Mouse (Mus musculus): ENCODE measurements around the gene Zc3h18. TPM values are rescaled to one million over a fixed set of nuclear protein-coding genes. Genes with fewer than 3 reads are reported as not detected.

Gene Zc3h18
- polyA plus RNA-seq, 1 experiment from 2014 or later, result 46.8 TPM

GRCm38 (mm10) chr8:122350309-122351089 lies 25.9 kb upstream of the Zc3h18 start:
- no peaks in the 10 kb centered on the region for H3K9me3 ChIP-seq
- H3K4me1 ChIP-seq, result peaks cover 5% of the 10 kb centered on the region; the same call in 1 of the 2 replicates
- no peak overlapping the region for H3K9ac ChIP-seq
- no peak overlapping the region for H3K4me2 ChIP-seq
- 37% methylated on average over 11 of the region's 11 CpGs for WGBS
- H3K27me3 ChIP-seq, result 0 out of 2 replicates have a peak, but pooled peaks cover 8% of the 10 kb centered on the region
- H3K27ac ChIP-seq, result no peak overlapping the region
- ATAC-seq (ENCODE audit: insufficient number of reproducible peaks, low FRiP score, low TSS enrichment, low read depth), result no peak
- no peaks in the 10 kb centered on the region for H3K36me3 ChIP-seq
- H3K4me3 ChIP-seq, result no peak overlapping the region

GRCm38 (mm10) chr8:122354157-122354556 lies 22.3 kb upstream of the Zc3h18 start:
- peaks cover 10% of the 10 kb centered on the region; the same call in 1 of the 2 replicates for H3K4me1 ChIP-seq
- H3K9me3 ChIP-seq, result no peaks in the 10 kb centered on the region
- no peak overlapping the region for H3K4me2 ChIP-seq
- H3K9ac ChIP-seq, result no peak overlapping the region
- no peak for ATAC-seq (ENCODE audit: insufficient number of reproducible peaks, low FRiP score, low TSS enrichment, low read depth)
- no peaks in the 10 kb centered on the region for H3K36me3 ChIP-seq
- H3K27me3 ChIP-seq, result peaks cover 28% of the 10 kb centered on the region; the same call in 1 of the 2 replicates
- H3K27ac ChIP-seq, result peak overlapping the region; percentile 63
- H3K4me3 ChIP-seq, result no peak overlapping the region
- 87% methylated on average over 8 of the region's 8 CpGs for WGBS

GRCm38 (mm10) chr8:122355642-122356606 lies 20.5 kb upstream of the Zc3h18 start:
- no peak overlapping the region for H3K9ac ChIP-seq
- H3K4me2 ChIP-seq, result no peak overlapping the region
- peaks cover 7% of the 10 kb centered on the region; the same call in 1 of the 2 replicates for H3K4me1 ChIP-seq
- no peak overlapping the region for H3K4me3 ChIP-seq
- H3K9me3 ChIP-seq, result no peaks in the 10 kb centered on the region
- WGBS, result 63% methylated on average over 9 of the region's 9 CpGs
- peaks cover 28% of the 10 kb centered on the region; the same call in 1 of the 2 replicates for H3K27me3 ChIP-seq
- no peaks in the 10 kb centered on the region for H3K36me3 ChIP-seq
- H3K27ac ChIP-seq, result no peak overlapping the region
- ATAC-seq (ENCODE audit: insufficient number of reproducible peaks, low FRiP score, low TSS enrichment, low read depth), result no peak

GRCm38 (mm10) chr8:122357202-122357601 lies 19.2 kb upstream of the Zc3h18 start:
- ATAC-seq (ENCODE audit: insufficient number of reproducible peaks, low FRiP score, low TSS enrichment, low read depth), result no peak
- Histone ChIP-seq H3K9ac (no peak overlapping the region), H3K4me3 (no peak overlapping the region), H3K27me3 (peaks cover 25% of the 10 kb centered on the region; the same call in 1 of the 2 replicates), H3K4me2 (no peak overlapping the region), H3K36me3 (no peaks in the 10 kb centered on the region), H3K27ac (no peak overlapping the region), H3K4me1 (peaks cover 14% of the 10 kb centered on the region), H3K9me3 (no peaks in the 10 kb centered on the region)
- WGBS, result 56% methylated on average over 11 of the region's 11 CpGs

- Histone ChIP-seq H3K36me3 (no peaks in the 10 kb centered on the region), H3K27ac (no peak overlapping the region), H3K9ac (no peak overlapping the region), H3K4me1 (peaks cover 19% of the 10 kb centered on the region), H3K4me3 (no peak overlapping the region), H3K4me2 (no peak overlapping the region), H3K9me3 (no peaks in the 10 kb centered on the region), H3K27me3 (peaks cover 25% of the 10 kb centered on the region; the same call in 1 of the 2 replicates)
- no peak for ATAC-seq (ENCODE audit: insufficient number of reproducible peaks, low FRiP score, low TSS enrichment, low read depth)
- WGBS, result 85% methylated on average over 5 of the region's 5 CpGs
Observed at GRCm38 (mm10) chr8:122357641-122358040, 18.8 kb upstream of the Zc3h18 start.

GRCm38 (mm10) chr8:122359111-122359775 lies 17.2 kb upstream of the Zc3h18 start:
- no peak overlapping the region for H3K4me3 ChIP-seq
- H3K4me1 ChIP-seq, result peaks cover 23% of the 10 kb centered on the region
- 84% methylated on average over 15 of the region's 15 CpGs for WGBS
- H3K27ac ChIP-seq, result no peak overlapping the region
- no peaks in the 10 kb centered on the region for H3K36me3 ChIP-seq
- no peak overlapping the region for H3K9ac ChIP-seq
- peaks cover 28% of the 10 kb centered on the region; the same call in 1 of the 2 replicates for H3K27me3 ChIP-seq
- H3K4me2 ChIP-seq, result no peak overlapping the region
- H3K9me3 ChIP-seq, result no peaks in the 10 kb centered on the region
- no peak for ATAC-seq (ENCODE audit: insufficient number of reproducible peaks, low FRiP score, low TSS enrichment, low read depth)

GRCm38 (mm10) chr8:122360696-122361416 lies 15.6 kb upstream of the Zc3h18 start, which contains the start of gene Trhr2:
Trhr2 (minus strand) TSS chr8:122360746.
- Histone ChIP-seq H3K9me3 (no peaks in the 10 kb centered on the region), H3K4me2 (no peak within 1 kb of the TSS), H3K36me3 (no peaks in the 10 kb centered on the region), H3K4me3 (no peak within 1 kb of the TSS), H3K9ac (no peak within 1 kb of the TSS), H3K27me3 (peaks cover 30% of the 10 kb centered on the region; the same call in 1 of the 2 replicates), H3K4me1 (peaks cover 18% of the 10 kb centered on the region), H3K27ac (no peak within 1 kb of the TSS)
- 73% methylated on average over 7 of the region's 7 CpGs for WGBS
- no peak for ATAC-seq (ENCODE audit: insufficient number of reproducible peaks, low FRiP score, low TSS enrichment, low read depth)

GRCm38 (mm10) chr8:122362271-122362670 lies 14.1 kb upstream of the Zc3h18 start:
- Histone ChIP-seq H3K4me1 (peaks cover 16% of the 10 kb centered on the region), H3K9me3 (no peaks in the 10 kb centered on the region), H3K27me3 (peaks cover 21% of the 10 kb centered on the region; the same call in 1 of the 2 replicates), H3K4me2 (no peak overlapping the region), H3K9ac (no peak overlapping the region), H3K36me3 (no peaks in the 10 kb centered on the region), H3K4me3 (no peak overlapping the region), H3K27ac (no peak overlapping the region)
- ATAC-seq (ENCODE audit: insufficient number of reproducible peaks, low FRiP score, low TSS enrichment, low read depth), result peak; percentile 53; the same call in 1 of the 2 replicates
- WGBS, result 27% methylated on average over 5 of the region's 5 CpGs

- Histone ChIP-seq H3K9ac (no peak overlapping the region), H3K27ac (no peak overlapping the region), H3K9me3 (no peaks in the 10 kb centered on the region), H3K4me1 (peaks cover 16% of the 10 kb centered on the region), H3K27me3 (peaks cover 16% of the 10 kb centered on the region; the same call in 1 of the 2 replicates), H3K4me3 (no peak overlapping the region), H3K36me3 (no peaks in the 10 kb centered on the region), H3K4me2 (no peak overlapping the region)
- no peak for ATAC-seq (ENCODE audit: insufficient number of reproducible peaks, low FRiP score, low TSS enrichment, low read depth)
- 32% methylated on average over 7 of the region's 8 CpGs for WGBS
Observed at GRCm38 (mm10) chr8:122362967-122363366, 13.4 kb upstream of the Zc3h18 start.

- peaks cover 9% of the 10 kb centered on the region; the same call in 1 of the 2 replicates for H3K4me1 ChIP-seq
- H3K27me3 ChIP-seq, result 0 out of 2 replicates have a peak, but pooled peaks cover 7% of the 10 kb centered on the region
- WGBS, result 69% methylated on average over 10 of the region's 10 CpGs
- H3K27ac ChIP-seq, result no peak overlapping the region
- no peak for ATAC-seq (ENCODE audit: insufficient number of reproducible peaks, low FRiP score, low TSS enrichment, low read depth)
- no peak overlapping the region for H3K9ac ChIP-seq
- H3K4me3 ChIP-seq, result no peak overlapping the region
- H3K36me3 ChIP-seq, result no peaks in the 10 kb centered on the region
- H3K4me2 ChIP-seq, result no peak overlapping the region
- no peaks in the 10 kb centered on the region for H3K9me3 ChIP-seq
Observed at GRCm38 (mm10) chr8:122368494-122368893, 7.9 kb upstream of the Zc3h18 start.

- no peak overlapping the region for H3K9ac ChIP-seq
- 10% methylated on average over 9 of the region's 9 CpGs for WGBS
- H3K4me3 ChIP-seq, result no peak overlapping the region
- no peaks in the 10 kb centered on the region for H3K36me3 ChIP-seq
- ATAC-seq (ENCODE audit: insufficient number of reproducible peaks, low FRiP score, low TSS enrichment, low read depth), result no peak
- H3K27me3 ChIP-seq, result no peaks in the 10 kb centered on the region
- H3K4me2 ChIP-seq, result no peak overlapping the region
- no peaks in the 10 kb centered on the region for H3K9me3 ChIP-seq
- H3K27ac ChIP-seq, result no peak overlapping the region
- peaks cover 9% of the 10 kb centered on the region; the same call in 1 of the 2 replicates for H3K4me1 ChIP-seq
Observed at GRCm38 (mm10) chr8:122369665-122370064, 6.7 kb upstream of the Zc3h18 start.
